Mouse (Mus musculus) ES-E14 (cell line): Measurements from ENCODE around the gene Fam169b. TPM values are rescaled to one million over a fixed set of nuclear protein-coding genes. Genes with fewer than 3 reads are reported as not detected.

Source experiments
- DNase-seq: peaks from one replicate; pipeline ENCODE4 v3.0.0-alpha.2; 2013; ENCODE audit warnings: low read depth, low spot score
- H3K27ac ChIP-seq: 2 replicates; pipeline ENCODE4 v1.5.1; 2012; ENCODE audit warnings: low read depth, mild to moderate bottlenecking, low read length, moderate library complexity, mixed read lengths; ENCODE audit not compliant: poor library complexity, insufficient read depth, severe bottlenecking
- H3K36me3 ChIP-seq: 2 replicates; pipeline ENCODE4 v1.6.1; 2012; ENCODE audit warnings: mild to moderate bottlenecking, low read length, moderate library complexity, mixed read lengths; ENCODE audit not compliant: control insufficient read depth, poor library complexity, insufficient read depth, severe bottlenecking
- H3K4me1 ChIP-seq, 2 experiments: fragments of 150-350 bp in 1 of 2; sonication (generic) in 1 of 2; 2 replicates each; pipeline ENCODE4 v1.6.1; 2012; ENCODE audit warnings: low read length in 2 of 2, mild to moderate bottlenecking in 1 of 2, mixed read lengths in 1 of 2; ENCODE audit not compliant: control insufficient read depth in 2 of 2, insufficient read depth in 2 of 2, poor library complexity in 1 of 2
- H3K4me3 ChIP-seq, 2 experiments: fragments of 150-350 bp in 1 of 2; sonication (generic) in 1 of 2; 2 replicates each; pipeline ENCODE4 v1.5.1; 2012; ENCODE audit warnings: low read length in 2 of 2, low read depth in 1 of 2, mild to moderate bottlenecking in 1 of 2, mixed read lengths in 1 of 2; ENCODE audit not compliant: insufficient read depth in 1 of 2, poor library complexity in 1 of 2, severe bottlenecking in 1 of 2
- H3K9ac ChIP-seq: 2 replicates; pipeline ENCODE4 v1.6.1; 2012; ENCODE audit warnings: low read depth, mild to moderate bottlenecking, low read length, mixed read lengths; ENCODE audit not compliant: poor library complexity, insufficient read depth, severe bottlenecking
- H3K9me3 ChIP-seq: fragments of 150-350 bp; sonication (generic); 2 replicates; pipeline ENCODE4 v1.6.1; 2012; ENCODE audit warnings: low read depth, mild to moderate bottlenecking, low read length; ENCODE audit not compliant: control insufficient read depth, insufficient read depth
- CHD2 ChIP-seq: IDR thresholded peaks from 2 replicates; pipeline ENCODE4 v1.6.1; 2014; ENCODE audit warnings: mild to moderate bottlenecking, low read depth, low read length, inconsistent platforms
- HCFC1 ChIP-seq: IDR thresholded peaks from 2 replicates; pipeline ENCODE4 v1.6.1; 2012; ENCODE audit warnings: low read length, inconsistent platforms, borderline replicate concordance; ENCODE audit not compliant: insufficient read depth
- MAFK ChIP-seq: IDR thresholded peaks from 2 replicates; pipeline ENCODE4 v1.6.1; 2014; ENCODE audit warnings: mild to moderate bottlenecking, low read depth, low read length, inconsistent platforms; ENCODE audit not compliant: insufficient read depth
- ZC3H11A ChIP-seq: IDR thresholded peaks from 2 replicates; pipeline ENCODE4 v1.6.1; 2012; ENCODE audit warnings: low read depth, mild to moderate bottlenecking, inconsistent platforms, low read length, borderline replicate concordance
- ZNF384 ChIP-seq: IDR thresholded peaks from 2 replicates; pipeline ENCODE4 v1.6.1; 2012; ENCODE audit warnings: low read depth, low read length, inconsistent platforms
- in situ Hi-C, 2 experiments: fragments of 600-800 bp; cut with MboI; formaldehyde crosslinking; loops; one replicate each; pipeline ENCODE4 v1.15.1; 2025; ENCODE audit warnings: low sequenced_read_pairs in 2 of 2, inconsistent platforms in 1 of 2; ENCODE audit not compliant: unreplicated experiment in 2 of 2
- total RNA-seq: library from RNA; depleted of rRNA; stranded (reverse); fragments of 300-350 nt; gene quantifications from 2 replicates; pipeline ENCODE4 v1.2.3, GENCODE M21; 2012

Gene Fam169b
- total RNA-seq, 1 experiment: 5.7 TPM

DNA sequence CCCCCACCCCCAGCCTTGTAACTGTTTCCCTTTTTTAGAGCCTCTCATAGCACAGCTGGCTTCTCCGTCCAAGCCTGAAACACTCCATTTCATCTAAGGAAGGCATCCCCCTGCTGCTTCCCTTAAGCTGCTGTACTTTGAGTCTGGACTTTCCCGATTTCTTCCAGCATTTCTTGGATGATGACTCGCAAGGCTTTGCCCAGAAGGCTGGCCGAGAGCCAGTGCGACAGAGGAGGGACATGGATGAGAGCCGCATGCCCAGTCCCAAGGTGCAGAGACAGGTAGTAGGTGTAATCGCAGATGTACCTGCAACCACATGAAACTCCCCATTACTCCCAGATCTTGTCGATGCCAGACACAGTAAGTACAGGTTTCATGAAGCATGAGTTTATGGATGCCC is 36.8 kb upstream of the Fam169b start:
- H3K36me3 ChIP-seq: no peaks in the 10 kb centered on the region
- in situ Hi-C loops: no loop called here
- H3K9ac ChIP-seq: no peak overlapping the region
- DNase-seq: no peak
- TF ChIP-seq HCFC1 (no peak), ZC3H11A (no peak), CHD2 (no peak), MAFK (no peak), ZNF384 (no peak)
- peaks cover 0 to 16% of the 10 kb centered on the region in 2 experiments; a peak in 1 of 4 replicates for H3K4me1 ChIP-seq
- H3K9me3 ChIP-seq: no peaks in the 10 kb centered on the region
- no peak overlapping the region for H3K27ac ChIP-seq
- no peak overlapping the region for H3K4me3 ChIP-seq

DNA sequence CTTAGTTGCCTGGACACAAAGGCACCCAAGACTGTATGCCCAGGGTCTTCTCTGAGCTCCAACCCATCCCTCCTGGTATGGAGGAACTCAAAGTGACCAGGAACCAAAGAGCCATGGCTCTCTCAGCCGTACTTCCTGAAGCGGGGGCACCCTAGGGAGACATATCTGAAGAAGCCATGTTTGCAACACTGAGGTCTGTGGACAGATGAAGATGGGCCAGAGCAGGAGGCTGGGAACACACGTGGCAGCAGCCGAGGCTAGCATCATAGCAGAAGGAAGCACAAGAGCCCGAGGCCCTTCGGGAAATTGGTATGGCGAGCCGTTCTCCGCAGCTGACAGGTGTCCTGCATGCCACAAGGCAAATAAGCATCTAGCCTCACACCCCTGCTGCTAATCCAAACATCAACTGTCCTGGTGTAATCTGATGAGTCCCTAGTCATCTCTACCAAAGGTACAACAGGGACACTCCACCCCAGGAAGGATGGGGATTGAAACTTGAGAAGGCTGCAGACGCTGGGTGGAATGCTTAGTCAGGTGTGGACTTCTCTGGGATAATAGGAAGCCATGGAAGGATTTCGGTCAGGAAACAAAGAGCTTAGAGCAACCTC is 34.3 kb upstream of the Fam169b start:
- H3K9me3 ChIP-seq: no peaks in the 10 kb centered on the region
- DNase-seq: no peak
- H3K27ac ChIP-seq: no peak overlapping the region
- no peak overlapping the region for H3K4me3 ChIP-seq
- no peak overlapping the region for H3K9ac ChIP-seq
- no peaks in the 10 kb centered on the region for H3K36me3 ChIP-seq
- no peak for TF ChIP-seq ZNF384
- no peak for TF ChIP-seq MAFK
- TF ChIP-seq ZC3H11A: no peak
- no peak for TF ChIP-seq HCFC1
- TF ChIP-seq CHD2: no peak
- in situ Hi-C loops: no loop called here
- peaks cover 0 to 10% of the 10 kb centered on the region in 2 experiments; a peak in 1 of 4 replicates for H3K4me1 ChIP-seq

DNA sequence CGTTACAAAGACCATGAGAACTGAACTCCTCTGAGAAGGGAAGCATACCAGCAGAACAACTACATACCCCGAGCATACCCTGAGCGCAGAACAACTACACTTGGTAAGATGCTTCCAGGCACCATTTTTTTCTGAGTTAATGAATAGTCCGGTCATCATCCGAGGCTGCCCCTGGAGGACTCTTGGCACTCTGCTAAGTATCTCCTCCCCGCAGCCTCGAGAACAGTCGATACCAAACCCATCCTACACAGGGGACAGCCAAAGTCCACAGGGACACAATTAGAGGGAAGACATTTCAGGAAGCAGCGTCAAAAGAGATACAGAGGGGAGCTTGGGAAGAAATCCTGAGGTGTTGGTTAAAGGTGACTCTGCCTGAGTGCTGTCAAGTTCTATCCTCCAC is 32.4 kb upstream of the Fam169b start:
- no peaks in the 10 kb centered on the region for H3K9me3 ChIP-seq
- no peak overlapping the region for H3K27ac ChIP-seq
- H3K9ac ChIP-seq: no peak overlapping the region
- in situ Hi-C loops: no loop called here
- no peaks in the 10 kb centered on the region for H3K36me3 ChIP-seq
- H3K4me3 ChIP-seq: no peak overlapping the region
- TF ChIP-seq ZNF384 (no peak), ZC3H11A (no peak), HCFC1 (no peak), CHD2 (no peak), MAFK (no peak)
- no peak for DNase-seq
- peaks cover 0 to 14% of the 10 kb centered on the region in 2 experiments; a peak in 2 of 4 replicates for H3K4me1 ChIP-seq

DNA sequence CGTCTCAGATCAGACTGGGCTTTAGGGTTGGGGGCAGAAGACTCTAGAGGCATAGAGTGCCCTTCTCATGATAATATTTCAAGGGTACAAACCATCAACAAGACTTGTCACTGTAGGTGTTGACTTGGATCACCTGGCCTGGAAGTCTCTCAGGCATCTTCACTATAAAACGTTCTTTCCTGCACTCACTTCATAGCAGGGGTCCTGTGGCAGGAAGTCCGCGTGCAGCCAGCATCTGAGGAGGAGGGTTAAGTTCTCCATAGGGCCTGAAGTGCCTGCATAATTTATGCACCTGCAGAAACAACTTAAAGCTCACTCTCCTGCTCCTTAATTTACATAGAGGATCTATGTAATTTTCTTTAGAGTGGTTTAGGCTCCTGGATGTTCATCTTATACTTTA is 28.0 kb upstream of the Fam169b start:
- DNase-seq: no peak
- peaks cover 0 to 9% of the 10 kb centered on the region in 2 experiments; a peak in 2 of 4 replicates for H3K4me1 ChIP-seq
- no peak for TF ChIP-seq HCFC1
- in situ Hi-C loops: no loop called here
- no peaks in the 10 kb centered on the region for H3K36me3 ChIP-seq
- H3K4me3 ChIP-seq: no peak overlapping the region
- H3K9ac ChIP-seq: no peak overlapping the region
- no peak overlapping the region for H3K27ac ChIP-seq
- no peaks in the 10 kb centered on the region for H3K9me3 ChIP-seq

DNA sequence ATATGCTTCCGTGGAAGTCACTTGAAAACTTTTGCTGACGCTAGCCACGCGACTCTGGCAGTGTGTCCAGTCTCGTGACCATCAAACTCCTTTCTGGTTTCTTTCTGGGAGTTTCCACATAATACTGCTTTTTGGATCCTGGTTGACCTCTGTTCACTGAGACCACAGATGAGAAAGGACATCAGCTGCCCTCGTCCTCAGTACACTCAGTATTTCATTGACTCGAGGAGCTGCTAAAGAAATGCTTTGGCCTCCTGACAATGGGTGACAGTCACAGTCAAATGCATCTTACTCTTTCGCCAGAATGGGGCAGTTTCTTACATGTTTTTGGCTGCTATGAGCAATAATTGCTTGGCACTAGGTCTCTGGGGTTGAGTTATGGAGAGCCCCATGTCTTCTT is 27.4 kb upstream of the Fam169b start:
- in situ Hi-C loops: no loop called here
- Histone ChIP-seq H3K4me1 (peaks cover 0 to 9% of the 10 kb centered on the region in 2 experiments; a peak in 2 of 4 replicates), H3K9ac (no peak overlapping the region), H3K36me3 (no peaks in the 10 kb centered on the region), H3K27ac (no peak overlapping the region), H3K9me3 (no peaks in the 10 kb centered on the region), H3K4me3 (no peak overlapping the region)
- TF ChIP-seq MAFK: no peak
- TF ChIP-seq ZNF384: no peak
- no peak for TF ChIP-seq ZC3H11A
- no peak for TF ChIP-seq CHD2
- TF ChIP-seq HCFC1: no peak
- DNase-seq: no peak
